Mouse (Mus musculus) hindbrain, embryonic 10.5 days (tissue): ENCODE measurements at regions not wholly inside any gene's neighbourhood (a gene's known extent, or its start where the extent isn't known, plus 50 kb on each side); places are given as distances from the start of the nearest gene placed in this dataset.
A peak's percentile ranks its signal among the peaks of the same experiment; 100 is the strongest.

Experiments
- DNase-seq: peaks from one replicate; pipeline ENCODE4 v3.0.0-alpha.2; 2017; ENCODE audit warnings: low spot score
- H3K27ac ChIP-seq: fragments of 300-500 bp; sonication (generic); 2 replicates; pipeline ENCODE4 v1.5.1; 2016; ENCODE audit warnings: mild to moderate bottlenecking, moderate library complexity
- H3K27me3 ChIP-seq: fragments of 300-500 bp; sonication (generic); 2 replicates; pipeline ENCODE4 v1.6.1; 2016; ENCODE audit warnings: mild to moderate bottlenecking; ENCODE audit not compliant: poor library complexity, insufficient read depth, severe bottlenecking
- H3K36me3 ChIP-seq: fragments of 300-500 bp; sonication (generic); 2 replicates; pipeline ENCODE4 v1.6.1; 2016; ENCODE audit warnings: mild to moderate bottlenecking, moderate library complexity
- H3K4me1 ChIP-seq: fragments of 300-500 bp; sonication (generic); replicated peaks from 2 replicates; pipeline ENCODE4 v1.6.1; 2016; ENCODE audit warnings: mild to moderate bottlenecking
- H3K4me3 ChIP-seq: fragments of 300-500 bp; sonication (generic); 2 replicates; pipeline ENCODE4 v1.5.1; 2016; ENCODE audit warnings: mild to moderate bottlenecking, moderate library complexity
- H3K9me3 ChIP-seq: fragments of 300-500 bp; sonication (generic); 2 replicates; pipeline ENCODE4 v1.6.1; 2016; ENCODE audit warnings: mild to moderate bottlenecking, moderate library complexity
- WGBS: fragments of 180-500 bp; shearing (Covaris S2); methylation state at CpG from one replicate; pipeline ENCODE4 v1.1.7; 2016; 5-methylcytosine and 5-hydroxymethylcytosine counted together

- WGBS = 97% methylated on average over 1 of the region's 1 CpGs
- no peak for DNase-seq
- no peaks in the 10 kb centered on the region for H3K36me3 ChIP-seq
- H3K27ac ChIP-seq = no peak overlapping the region
- no peak overlapping the region for H3K4me3 ChIP-seq
- no peaks in the 10 kb centered on the region for H3K27me3 ChIP-seq
- H3K9me3 ChIP-seq = no peaks in the 10 kb centered on the region
- no peaks in the 10 kb centered on the region for H3K4me1 ChIP-seq
Measured at GRCm38 (mm10) chr10:98424450-98424849, 489.8 kb upstream of the Atp2b1 start.

DNA sequence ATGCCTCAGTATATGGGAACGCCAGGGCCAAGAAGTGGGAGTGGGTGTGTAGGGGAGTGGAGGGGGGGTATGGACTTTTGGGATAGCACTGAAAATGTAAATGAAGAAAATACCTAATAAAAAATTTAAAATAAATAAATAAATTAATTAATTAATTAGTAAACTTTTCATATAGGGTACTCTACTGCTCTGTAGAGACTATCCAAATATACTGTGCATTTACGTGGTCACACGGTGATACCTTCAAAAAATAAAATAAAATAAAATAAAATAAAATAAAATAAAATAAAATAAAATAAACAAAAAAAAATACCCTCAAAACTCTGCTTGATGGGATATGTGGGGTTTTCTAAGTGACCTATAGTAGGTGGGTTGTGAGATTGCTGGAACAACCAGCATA lies 479.2 kb upstream of the Atp2b1 start:
- Histone ChIP-seq H3K4me1 (no peaks in the 10 kb centered on the region), H3K27ac (no peak overlapping the region), H3K27me3 (no peaks in the 10 kb centered on the region), H3K4me3 (no peak overlapping the region), H3K9me3 (no peaks in the 10 kb centered on the region), H3K36me3 (no peaks in the 10 kb centered on the region)
- DNase-seq = no peak
- WGBS = 95% methylated on average over 3 of the region's 3 CpGs

GRCm38 (mm10) chr10:98461538-98461937 lies 452.7 kb upstream of the Atp2b1 start:
- no peaks in the 10 kb centered on the region for H3K9me3 ChIP-seq
- 92% methylated on average over 2 of the region's 2 CpGs for WGBS

GRCm38 (mm10) chr10:98474581-98474980 lies 439.6 kb upstream of the Atp2b1 start:
- WGBS = 91% methylated on average over 3 of the region's 3 CpGs
- no peaks in the 10 kb centered on the region for H3K9me3 ChIP-seq
- H3K27ac ChIP-seq = no peak overlapping the region
- DNase-seq = no peak
- H3K36me3 ChIP-seq = no peaks in the 10 kb centered on the region
- H3K4me3 ChIP-seq = no peak overlapping the region
- no peaks in the 10 kb centered on the region for H3K4me1 ChIP-seq
- no peaks in the 10 kb centered on the region for H3K27me3 ChIP-seq

More at GRCm38 (mm10) chr10:98461538-98461937, 452.7 kb upstream of the Atp2b1 start:
- DNase-seq = no peak
- Histone ChIP-seq H3K36me3 (no peaks in the 10 kb centered on the region), H3K4me3 (no peak overlapping the region), H3K4me1 (no peaks in the 10 kb centered on the region), H3K27me3 (no peaks in the 10 kb centered on the region), H3K27ac (no peak overlapping the region)

DNA sequence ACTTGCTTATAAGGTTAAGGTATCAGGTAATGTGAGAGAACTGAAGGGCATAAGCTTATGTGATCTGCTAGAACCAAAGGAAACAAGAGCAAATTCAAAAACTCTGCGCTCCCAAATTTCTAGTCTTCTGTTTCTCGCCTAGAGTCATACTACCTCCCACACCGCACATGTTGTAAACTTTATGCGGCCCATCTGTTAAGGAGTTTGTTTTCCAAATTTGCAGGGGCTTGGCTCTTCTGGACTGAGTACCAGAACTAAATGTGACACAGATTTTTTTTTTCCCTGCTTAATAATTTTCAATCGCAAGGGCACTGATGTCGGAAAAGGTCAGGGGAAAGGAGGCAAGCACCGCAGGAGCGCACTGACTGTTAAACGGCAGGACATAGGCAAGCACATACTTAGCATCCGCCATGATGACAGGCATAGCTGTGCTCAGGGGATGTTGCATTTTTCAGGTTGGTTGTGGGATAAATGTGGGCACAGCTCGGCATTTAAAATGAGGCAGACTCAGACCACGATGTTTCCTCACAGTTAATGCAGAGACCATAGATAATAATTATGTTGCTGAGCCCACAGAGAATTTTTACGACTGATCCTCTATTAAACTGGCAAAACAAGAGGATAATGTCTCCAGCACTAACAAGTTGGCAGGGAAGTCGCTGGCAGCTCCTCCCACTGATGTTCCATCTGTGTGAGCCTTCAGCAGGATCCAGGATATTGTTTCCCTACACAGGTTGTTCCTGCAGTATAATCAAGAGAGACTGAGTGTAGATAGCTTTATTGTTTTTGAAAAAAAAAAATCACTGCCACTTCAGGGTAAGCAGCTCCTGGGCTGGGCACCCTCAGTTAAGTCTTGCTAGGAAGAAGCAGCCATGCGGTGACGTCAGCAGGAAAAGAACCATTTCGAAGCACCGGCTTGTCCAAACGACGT lies 428.2 kb upstream of the Atp2b1 start:
- Histone ChIP-seq H3K27ac (no peak overlapping the region), H3K27me3 (no peaks in the 10 kb centered on the region), H3K9me3 (no peaks in the 10 kb centered on the region), H3K4me1 (no peaks in the 10 kb centered on the region), H3K4me3 (no peak overlapping the region), H3K36me3 (no peaks in the 10 kb centered on the region)
- 87% methylated on average over 20 of the region's 20 CpGs for WGBS
- DNase-seq = no peak

DNA sequence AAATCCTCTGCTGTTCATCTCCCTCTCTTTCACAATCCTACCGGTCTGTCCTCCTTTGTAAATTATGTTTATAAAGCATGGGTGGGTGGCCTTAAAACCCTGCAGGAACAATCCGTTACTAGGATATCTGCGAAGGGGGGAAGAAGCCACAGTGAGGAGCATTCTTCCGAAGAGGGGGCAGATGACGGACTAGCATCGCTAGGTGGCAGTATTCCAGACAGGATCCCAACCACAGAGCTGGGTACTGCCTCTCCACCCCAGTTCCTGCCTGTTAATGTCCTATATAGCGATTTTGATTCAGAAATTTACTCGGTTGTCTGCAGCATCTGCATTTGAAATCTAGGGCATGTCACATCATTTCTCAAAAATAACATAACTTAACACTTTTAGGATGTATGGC lies 419.9 kb upstream of the Atp2b1 start:
- Histone ChIP-seq H3K4me1 (no peaks in the 10 kb centered on the region), H3K9me3 (no peaks in the 10 kb centered on the region), H3K27ac (no peak overlapping the region), H3K4me3 (no peak overlapping the region), H3K36me3 (no peaks in the 10 kb centered on the region), H3K27me3 (no peaks in the 10 kb centered on the region)
- peak; percentile 57 for DNase-seq
- 14% methylated on average over 8 of the region's 8 CpGs for WGBS

GRCm38 (mm10) chr10:98496254-98496653 lies 418.0 kb upstream of the Atp2b1 start:
- DNase-seq = no peak
- H3K36me3 ChIP-seq = no peaks in the 10 kb centered on the region
- WGBS = 78% methylated on average over 4 of the region's 4 CpGs
- no peaks in the 10 kb centered on the region for H3K27me3 ChIP-seq
- H3K4me3 ChIP-seq = no peak overlapping the region
- H3K4me1 ChIP-seq = no peaks in the 10 kb centered on the region
- no peaks in the 10 kb centered on the region for H3K9me3 ChIP-seq
- no peak overlapping the region for H3K27ac ChIP-seq

DNA sequence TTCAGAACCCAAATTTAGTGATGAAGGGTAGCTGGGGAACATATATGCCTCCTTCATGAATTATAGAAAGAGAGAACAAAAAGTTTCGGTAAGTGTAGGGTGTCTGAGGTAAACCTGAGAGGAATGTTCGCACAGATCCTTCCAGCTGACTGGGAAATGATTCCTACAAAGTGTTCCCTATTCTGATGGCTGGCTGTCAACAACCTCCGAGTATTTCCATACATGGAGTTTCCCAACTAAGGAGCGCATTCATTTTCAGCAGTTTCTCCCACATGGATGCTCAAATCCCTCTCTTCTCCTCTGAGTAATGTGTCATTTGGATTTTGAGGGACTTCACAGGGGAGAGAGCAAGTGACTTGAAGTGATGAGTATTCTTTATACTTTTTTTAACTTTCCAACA lies 413.9 kb upstream of the Atp2b1 start:
- Histone ChIP-seq H3K36me3 (no peaks in the 10 kb centered on the region), H3K4me1 (no peaks in the 10 kb centered on the region), H3K4me3 (no peak overlapping the region), H3K27me3 (no peaks in the 10 kb centered on the region), H3K9me3 (no peaks in the 10 kb centered on the region), H3K27ac (no peak overlapping the region)
- no peak for DNase-seq
- 87% methylated on average over 4 of the region's 4 CpGs for WGBS

GRCm38 (mm10) chr10:98501566-98501965 lies 412.6 kb upstream of the Atp2b1 start:
- no peak overlapping the region for H3K4me3 ChIP-seq
- H3K27ac ChIP-seq = no peak overlapping the region
- no peaks in the 10 kb centered on the region for H3K4me1 ChIP-seq
- WGBS = 89% methylated on average over 5 of the region's 5 CpGs
- H3K27me3 ChIP-seq = no peaks in the 10 kb centered on the region
- DNase-seq = no peak
- H3K36me3 ChIP-seq = no peaks in the 10 kb centered on the region
- no peaks in the 10 kb centered on the region for H3K9me3 ChIP-seq

GRCm38 (mm10) chr10:98504524-98504923 lies 409.7 kb upstream of the Atp2b1 start:
- 87% methylated on average over 3 of the region's 3 CpGs for WGBS
- H3K4me1 ChIP-seq = no peaks in the 10 kb centered on the region
- H3K4me3 ChIP-seq = no peak overlapping the region
- H3K27me3 ChIP-seq = no peaks in the 10 kb centered on the region
- no peak for DNase-seq
- H3K36me3 ChIP-seq = no peaks in the 10 kb centered on the region
- H3K9me3 ChIP-seq = no peaks in the 10 kb centered on the region
- no peak overlapping the region for H3K27ac ChIP-seq

GRCm38 (mm10) chr10:98508515-98509143 lies 405.6 kb upstream of the Atp2b1 start:
- no peaks in the 10 kb centered on the region for H3K9me3 ChIP-seq
- DNase-seq = no peak
- no peaks in the 10 kb centered on the region for H3K27me3 ChIP-seq
- H3K27ac ChIP-seq = no peak overlapping the region
- no peak overlapping the region for H3K4me3 ChIP-seq
- H3K4me1 ChIP-seq = no peaks in the 10 kb centered on the region
- no peaks in the 10 kb centered on the region for H3K36me3 ChIP-seq
- WGBS = 67% methylated on average over 5 of the region's 5 CpGs

DNA sequence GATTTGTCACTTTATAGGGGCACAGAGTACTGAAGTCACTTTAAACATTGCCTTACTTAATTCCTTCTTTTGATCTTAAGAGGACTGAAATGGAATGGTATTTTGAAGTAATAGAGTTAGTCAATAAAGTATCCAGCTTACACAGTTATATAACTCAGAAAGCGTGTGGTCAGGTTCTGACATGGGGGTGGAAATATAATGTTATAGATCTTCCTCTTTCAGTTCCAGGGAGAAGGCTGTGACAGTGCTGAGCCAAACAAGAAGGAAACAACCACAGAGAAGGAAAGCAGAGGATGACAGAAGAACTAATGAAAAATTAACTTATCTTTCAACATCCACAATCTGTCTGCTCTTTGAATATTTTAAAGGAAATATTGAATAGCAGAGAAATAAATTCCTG lies 399.4 kb upstream of the Atp2b1 start:
- 84% methylated on average over 1 of the region's 1 CpGs for WGBS
- Histone ChIP-seq H3K4me1 (no peaks in the 10 kb centered on the region), H3K9me3 (no peaks in the 10 kb centered on the region), H3K27ac (no peak overlapping the region), H3K36me3 (no peaks in the 10 kb centered on the region), H3K4me3 (no peak overlapping the region), H3K27me3 (no peaks in the 10 kb centered on the region)
- DNase-seq = no peak

DNA sequence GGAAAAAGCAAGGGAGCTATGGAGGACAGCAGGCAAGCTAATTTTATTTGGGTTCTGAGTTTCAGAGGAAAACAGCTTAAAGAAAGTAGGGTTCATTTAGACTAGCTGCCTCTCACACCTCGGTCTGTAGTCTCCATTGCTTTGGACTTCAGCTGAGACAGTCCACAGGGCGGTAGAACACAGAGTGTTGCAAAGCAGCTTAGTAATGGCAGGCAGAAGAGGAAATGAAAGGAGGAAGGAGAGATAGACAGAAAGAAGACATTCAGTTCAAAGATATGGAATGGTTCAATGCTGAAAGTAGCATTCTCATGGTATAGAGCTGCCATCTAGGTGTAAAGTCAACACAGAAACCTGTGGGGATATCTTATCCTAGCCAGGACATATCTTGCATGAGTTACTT lies 396.6 kb upstream of the Atp2b1 start:
- WGBS = 91% methylated on average over 2 of the region's 2 CpGs
- H3K27ac ChIP-seq = no peak overlapping the region
- H3K27me3 ChIP-seq = no peaks in the 10 kb centered on the region
- no peaks in the 10 kb centered on the region for H3K36me3 ChIP-seq
- DNase-seq = no peak
- H3K4me3 ChIP-seq = no peak overlapping the region
- H3K4me1 ChIP-seq = no peaks in the 10 kb centered on the region
- no peaks in the 10 kb centered on the region for H3K9me3 ChIP-seq
